8 mouse cellular contexts compared by ENCODE assay signal in the genomic region with DNA sequence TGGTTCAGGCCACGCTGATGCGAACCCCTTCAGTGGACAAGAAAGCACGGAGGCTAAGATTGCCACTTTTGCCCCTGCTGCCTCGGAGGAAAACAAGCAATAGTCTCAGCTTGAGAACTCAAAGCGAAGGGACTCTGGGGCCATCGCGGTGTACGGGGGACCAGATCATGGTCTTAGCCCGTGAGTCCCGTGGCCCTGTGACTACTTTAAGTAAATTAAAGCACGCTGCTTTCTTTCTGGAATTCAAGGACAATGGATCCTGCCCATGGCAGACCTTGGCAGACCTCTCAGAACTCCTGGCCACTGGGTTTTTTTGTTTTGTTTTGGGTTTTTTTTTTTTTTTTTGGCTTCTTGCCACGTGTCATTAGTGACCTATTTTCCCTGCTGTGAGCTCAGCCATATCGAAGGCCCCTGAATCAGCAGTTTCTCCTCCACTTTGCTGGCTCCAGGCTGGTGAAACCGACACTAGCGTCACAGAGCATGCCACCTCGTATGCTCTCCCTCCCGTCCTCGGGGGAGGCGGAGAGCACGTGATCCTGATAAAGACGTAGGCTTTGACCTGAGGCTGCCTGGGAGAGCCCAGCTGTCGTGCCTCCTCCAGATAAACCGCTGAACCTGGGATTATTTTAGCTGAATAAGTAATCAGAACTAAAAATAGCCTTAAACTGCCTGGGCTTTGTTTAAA.
A peak's percentile ranks its signal among the peaks of the same experiment; 100 is the strongest.
DNase-seq lines count a peak whose midpoint lies in the region; ATAC-seq and TF ChIP-seq lines count a peak whose summit lies in the region.

No protein-coding gene starts in this region.

- no peaks in the 10 kb centered on the region for H3K27me3 ChIP-seq in Patski
- H3K27me3 ChIP-seq in embryonic facial prominence, embryonic 14.5 days (replicated peaks; ENCODE audit: control insufficient read depth, insufficient read depth, low read length): no peaks in the 10 kb centered on the region
- H3K27me3 ChIP-seq in heart, embryonic 12.5 days (replicated peaks): no peaks in the 10 kb centered on the region
- no peaks in the 10 kb centered on the region for H3K27me3 ChIP-seq in liver, embryonic 16.5 days (ENCODE audit: control insufficient read depth, insufficient read depth, low read depth, low read length)

- peak overlapping the region; percentile 23; the same call in 1 of the 2 replicates for H3K4me2 ChIP-seq in embryonic facial prominence, embryonic 14.5 days (ENCODE audit: low read depth, low read length)
- H3K4me2 ChIP-seq in heart, embryonic 12.5 days: peak overlapping the region; percentile 43
- 0 out of 2 replicates have a peak overlapping the region, but pooled peaks have one; percentile 15 for H3K4me2 ChIP-seq in liver, embryonic 16.5 days (ENCODE audit: low read depth, low read length)

- no peaks in the 10 kb centered on the region for H3K36me3 ChIP-seq in embryonic facial prominence, embryonic 14.5 days (ENCODE audit: control insufficient read depth, insufficient read depth, low read length)
- H3K36me3 ChIP-seq in heart, embryonic 12.5 days: no peaks in the 10 kb centered on the region
- no peaks in the 10 kb centered on the region for H3K36me3 ChIP-seq in liver, embryonic 16.5 days (ENCODE audit: control insufficient read depth, insufficient read depth)

- in situ Hi-C loops in Patski (cut with MboI; ENCODE audit: low pct_unique_long_range_greater_than_20kb): no loop called here

- peak overlapping the region; percentile 16; the same call in 1 of the 2 replicates for H3K27ac ChIP-seq in embryonic facial prominence, embryonic 14.5 days (replicated peaks; ENCODE audit: low read depth, low read length)
- peak overlapping the region; percentile 62 for H3K27ac ChIP-seq in heart, embryonic 12.5 days (ENCODE audit: poor library complexity, severe bottlenecking)
- no peak overlapping the region for H3K27ac ChIP-seq in liver, embryonic 16.5 days (ENCODE audit: low read length)

- POLR2A ChIA-PET in Patski (lab: Charles Lee): interaction anchor here (0.6 kb wide), 1 partner anchor 363 kb away, joined by 3 read pairs; no protein-coding TSS in a partner anchor

- no peaks in the 10 kb centered on the region for H3K4me1 ChIP-seq in embryonic facial prominence, embryonic 14.5 days (ENCODE audit: control insufficient read depth, insufficient read depth, low read length)
- H3K4me1 ChIP-seq in heart, embryonic 12.5 days (replicated peaks): peaks cover 38% of the 10 kb centered on the region
- H3K4me1 ChIP-seq in liver, embryonic 16.5 days (ENCODE audit: control insufficient read depth, low read depth, low read length): peaks cover 5% of the 10 kb centered on the region

- WGBS in embryonic facial prominence, embryonic 14.5 days: 41% methylated on average over 23 of the region's 23 CpGs
- 37% methylated on average over 23 of the region's 23 CpGs for WGBS in heart, embryonic 12.5 days
- WGBS in liver, embryonic 16.5 days (ENCODE audit: insufficient replicate concordance): 38% methylated on average over 23 of the region's 23 CpGs

- no peak overlapping the region for H3K9ac ChIP-seq in embryonic facial prominence, embryonic 14.5 days (ENCODE audit: low read depth, low read length)
- H3K9ac ChIP-seq in heart, embryonic 12.5 days: no peak overlapping the region
- no peak overlapping the region for H3K9ac ChIP-seq in liver, embryonic 16.5 days (ENCODE audit: low read depth, low read length)

- TF ChIP-seq CTCF in Patski (IDR thresholded peaks at IDR 0.05): no peak

- H3K4me3 ChIP-seq in embryonic facial prominence, embryonic 14.5 days (ENCODE audit: low read depth, low read length): no peak overlapping the region
- H3K4me3 ChIP-seq in heart, embryonic 12.5 days: no peak overlapping the region
- H3K4me3 ChIP-seq in liver, embryonic 16.5 days (ENCODE audit: low read depth, low read length): no peak overlapping the region

- CTCF ChIA-PET in Patski (lab: Charles Lee): interaction anchor here (1.3 to 1.4 kb wide), 2 partner anchors 14 kb away, joined by 5 read pairs; no protein-coding TSS in a partner anchor

- peak; percentile 83 for ATAC-seq in Patski
- peak; percentile 94 for ATAC-seq in embryonic facial prominence, embryonic 14.5 days (ENCODE audit: low read depth)
- ATAC-seq in heart, embryonic 12.5 days (ENCODE audit: insufficient number of reproducible peaks, low FRiP score): peak; percentile 96
- ATAC-seq in liver, embryonic 16.5 days (ENCODE audit: low read depth): peak; percentile 90

- peak; percentile 76 for DNase-seq in 416B (ENCODE audit: low read depth)
- DNase-seq in Patski (ENCODE audit: low read depth, low spot score): peak; percentile 69
- peak; percentile 86 for DNase-seq in embryonic facial prominence, embryonic 14.5 days (ENCODE audit: low spot score)
- peak; percentile 78 to 80 for DNase-seq in kidney, adult 8-10 months
- DNase-seq in retina, adult 2 months (ENCODE audit: low read depth, low spot score): peak; percentile 92
- no peak for DNase-seq in spleen, postnatal 14 days (ENCODE audit: low spot score in 2 of 2)

- H3K9me3 ChIP-seq in embryonic facial prominence, embryonic 14.5 days (ENCODE audit: control insufficient read depth, low read length): no peaks in the 10 kb centered on the region
- no peaks in the 10 kb centered on the region for H3K9me3 ChIP-seq in heart, embryonic 12.5 days (replicated peaks)
- no peaks in the 10 kb centered on the region; the same call in 1 of the 2 replicates for H3K9me3 ChIP-seq in liver, embryonic 16.5 days (replicated peaks; ENCODE audit: control insufficient read depth, low read length)

Comparison
In these comparisons a context has a peak if more than half of its experiments do, and no peak if none do; other contexts are left out.
1. DNase-seq: peak in 416B (single experiment), Patski (single experiment), embryonic facial prominence, embryonic 14.5 days (single experiment), kidney, adult 8-10 months (2 of 2) and retina, adult 2 months (single experiment); none in spleen, postnatal 14 days (0 of 2).
2. Peak in every context shown above with its lines, with median percentiles within 50 percentile points of each other: ATAC-seq and H3K4me2 ChIP-seq.